Mouse (Mus musculus): ENCODE measurements around the gene Zmynd10. TPM values are rescaled to one million over a fixed set of nuclear protein-coding genes. Genes with fewer than 3 reads are reported as not detected.

Gene Zmynd10
- polyA plus RNA-seq, 1 experiment from 2014 or later, result 7.9 TPM

GRCm38 (mm10) chr9:107593101-107593976, 46.2 kb downstream of the Zmynd10 start:
- TF ChIP-seq CTCF (IDR thresholded peaks at IDR 0.05; ENCODE audit: low read depth), result no peak
- H3K9ac ChIP-seq (ENCODE audit: low read depth, low read length), result no peak overlapping the region
- DNase-seq (ENCODE audit: low spot score) (no peak), ATAC-seq (replicated peaks; ENCODE audit: low FRiP score, low read depth) (no peak)
- no peak overlapping the region for H3K27ac ChIP-seq
- H3K36me3 ChIP-seq (ENCODE audit: insufficient read depth, low read length), result peaks cover 34% of the 10 kb centered on the region
- H3K4me2 ChIP-seq (ENCODE audit: low read length), result no peak overlapping the region
- no peaks in the 10 kb centered on the region for H3K27me3 ChIP-seq (ENCODE audit: insufficient read depth, low read length)
- no peak overlapping the region for H3K4me3 ChIP-seq (replicated peaks; ENCODE audit: low read depth, low read length)
- peaks cover 7% of the 10 kb centered on the region for H3K4me1 ChIP-seq (replicated peaks; ENCODE audit: insufficient read depth, low read length)
- H3K9me3 ChIP-seq (replicated peaks; ENCODE audit: low read length), result no peaks in the 10 kb centered on the region
- WGBS, result 82% methylated on average over 11 of the region's 11 CpGs

- no peak overlapping the region for H3K9ac ChIP-seq (ENCODE audit: low read depth, low read length)
- no peak overlapping the region for H3K4me3 ChIP-seq (replicated peaks; ENCODE audit: low read depth, low read length)
- no peak overlapping the region for H3K4me2 ChIP-seq (ENCODE audit: low read length)
- no peak overlapping the region for H3K27ac ChIP-seq
- no peak for TF ChIP-seq CTCF (IDR thresholded peaks at IDR 0.05; ENCODE audit: low read depth)
- ATAC-seq (replicated peaks; ENCODE audit: low FRiP score, low read depth), result no peak
- H3K36me3 ChIP-seq (ENCODE audit: insufficient read depth, low read length), result peaks cover 34% of the 10 kb centered on the region
- H3K27me3 ChIP-seq (ENCODE audit: insufficient read depth, low read length), result no peaks in the 10 kb centered on the region
- no peak for DNase-seq (ENCODE audit: low spot score)
- no peaks in the 10 kb centered on the region for H3K4me1 ChIP-seq (replicated peaks; ENCODE audit: insufficient read depth, low read length)
- H3K9me3 ChIP-seq (replicated peaks; ENCODE audit: low read length), result no peaks in the 10 kb centered on the region
- 72% methylated on average over 8 of the region's 8 CpGs for WGBS
Observed at GRCm38 (mm10) chr9:107594281-107595062, 47.4 kb downstream of the Zmynd10 start.

- Histone ChIP-seq H3K4me2 (ENCODE audit: low read length) (no peak overlapping the region), H3K4me3 (replicated peaks; ENCODE audit: low read depth, low read length) (no peak overlapping the region), H3K9me3 (replicated peaks; ENCODE audit: low read length) (no peaks in the 10 kb centered on the region), H3K27me3 (ENCODE audit: insufficient read depth, low read length) (no peaks in the 10 kb centered on the region), H3K36me3 (ENCODE audit: insufficient read depth, low read length) (peaks cover 24% of the 10 kb centered on the region), H3K27ac (no peak overlapping the region), H3K4me1 (replicated peaks; ENCODE audit: insufficient read depth, low read length) (no peaks in the 10 kb centered on the region), H3K9ac (ENCODE audit: low read depth, low read length) (no peak overlapping the region)
- no peak for TF ChIP-seq CTCF (IDR thresholded peaks at IDR 0.05; ENCODE audit: low read depth)
- no peak for ATAC-seq (replicated peaks; ENCODE audit: low FRiP score, low read depth)
- WGBS, result 86% methylated on average over 11 of the region's 11 CpGs
- DNase-seq (ENCODE audit: low spot score), result no peak
Observed at GRCm38 (mm10) chr9:107596619-107597569, 49.8 kb downstream of the Zmynd10 start.

GRCm38 (mm10) chr9:107598385-107598784, 51.3 kb downstream of the Zmynd10 start:
- DNase-seq (ENCODE audit: low spot score) (no peak), ATAC-seq (replicated peaks; ENCODE audit: low FRiP score, low read depth) (no peak)
- 62% methylated on average over 5 of the region's 5 CpGs for WGBS
- H3K27ac ChIP-seq, result no peak overlapping the region
- no peaks in the 10 kb centered on the region for H3K9me3 ChIP-seq (replicated peaks; ENCODE audit: low read length)
- 0 out of 2 replicates have a peak, but pooled peaks cover 4% of the 10 kb centered on the region for H3K4me1 ChIP-seq (replicated peaks; ENCODE audit: insufficient read depth, low read length)
- no peak overlapping the region for H3K9ac ChIP-seq (ENCODE audit: low read depth, low read length)
- H3K36me3 ChIP-seq (ENCODE audit: insufficient read depth, low read length), result peaks cover 15% of the 10 kb centered on the region; the same call in 1 of the 2 replicates
- H3K4me3 ChIP-seq (replicated peaks; ENCODE audit: low read depth, low read length), result no peak overlapping the region
- no peaks in the 10 kb centered on the region for H3K27me3 ChIP-seq (ENCODE audit: insufficient read depth, low read length)
- H3K4me2 ChIP-seq (ENCODE audit: low read length), result no peak overlapping the region
- no peak for TF ChIP-seq CTCF (IDR thresholded peaks at IDR 0.05; ENCODE audit: low read depth)

- 0 out of 2 replicates have a peak, but pooled peaks cover 6% of the 10 kb centered on the region for H3K36me3 ChIP-seq (ENCODE audit: insufficient read depth, low read length)
- no peak for DNase-seq (ENCODE audit: low spot score)
- no peak overlapping the region for H3K9ac ChIP-seq (ENCODE audit: low read depth, low read length)
- WGBS, result 81% methylated on average over 9 of the region's 9 CpGs
- TF ChIP-seq CTCF (IDR thresholded peaks at IDR 0.05; ENCODE audit: low read depth), result no peak
- peaks cover 15% of the 10 kb centered on the region; the same call in 1 of the 2 replicates for H3K4me1 ChIP-seq (replicated peaks; ENCODE audit: insufficient read depth, low read length)
- no peak overlapping the region for H3K4me3 ChIP-seq (replicated peaks; ENCODE audit: low read depth, low read length)
- no peak overlapping the region for H3K27ac ChIP-seq
- no peak overlapping the region for H3K4me2 ChIP-seq (ENCODE audit: low read length)
- H3K9me3 ChIP-seq (replicated peaks; ENCODE audit: low read length), result no peaks in the 10 kb centered on the region
- H3K27me3 ChIP-seq (ENCODE audit: insufficient read depth, low read length), result no peaks in the 10 kb centered on the region
- ATAC-seq (replicated peaks; ENCODE audit: low FRiP score, low read depth), result no peak
Observed at GRCm38 (mm10) chr9:107599433-107599832, 52.3 kb downstream of the Zmynd10 start.
